Mouse (Mus musculus): Measurements from ENCODE around the gene Tk1.
"Not testable (repeated sequence)": the region's sequence is repeated elsewhere in the genome, so short reads cannot be mapped to it uniquely, and the experiment has no call there.

DNA sequence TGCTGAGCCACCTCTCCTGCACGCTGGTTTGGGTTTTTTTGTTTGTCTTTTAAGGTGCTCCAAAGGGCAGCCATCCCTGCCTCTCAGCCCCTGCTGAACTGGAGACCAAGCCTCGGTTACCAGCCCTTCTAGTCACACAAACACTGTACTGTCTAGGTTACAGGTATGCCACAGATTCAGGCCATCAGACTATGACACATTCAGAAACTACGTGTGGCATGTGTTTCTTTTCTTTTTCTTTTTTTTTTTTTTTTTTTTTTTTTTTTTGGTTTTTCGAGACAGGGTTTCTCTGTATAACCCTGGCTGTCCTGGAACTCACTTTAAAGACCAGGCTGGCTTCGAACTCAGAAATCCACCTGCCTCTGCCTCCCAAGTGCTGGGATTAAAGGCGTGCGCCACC lies 37.4 kb downstream of the Tk1 start:
- not testable (repeated sequence) for TF ChIP-seq EP300, CTCF (IDR thresholded peaks at IDR 0.05)

Data from lung, postnatal 0 days (tissue).